Mouse (Mus musculus) lung, postnatal 0 days (tissue): ENCODE measurements around the gene Emc9.

Experiments
- CTCF ChIP-seq: IDR thresholded peaks from 2 replicates; pipeline ENCODE4 v1.5.1; 2016; ENCODE audit warnings: antibody characterized with exemption, mild to moderate bottlenecking
- EP300 ChIP-seq: IDR thresholded peaks from 2 replicates; pipeline ENCODE4 v1.6.1; 2016; ENCODE audit warnings: antibody characterized with exemption, mild to moderate bottlenecking, control low read depth

GRCm38 (mm10) chr14:55571760-55572159, 13.3 kb downstream of the Emc9 start:
- no peak for TF ChIP-seq CTCF
- TF ChIP-seq EP300: no peak
